Mouse (Mus musculus): ENCODE data around the gene Gstp2. TPM values are rescaled to one million over a fixed set of nuclear protein-coding genes. Genes with fewer than 3 reads are reported as not detected.

Gene Gstp2
- polyA plus RNA-seq, 1 experiment = not detected

DNA sequence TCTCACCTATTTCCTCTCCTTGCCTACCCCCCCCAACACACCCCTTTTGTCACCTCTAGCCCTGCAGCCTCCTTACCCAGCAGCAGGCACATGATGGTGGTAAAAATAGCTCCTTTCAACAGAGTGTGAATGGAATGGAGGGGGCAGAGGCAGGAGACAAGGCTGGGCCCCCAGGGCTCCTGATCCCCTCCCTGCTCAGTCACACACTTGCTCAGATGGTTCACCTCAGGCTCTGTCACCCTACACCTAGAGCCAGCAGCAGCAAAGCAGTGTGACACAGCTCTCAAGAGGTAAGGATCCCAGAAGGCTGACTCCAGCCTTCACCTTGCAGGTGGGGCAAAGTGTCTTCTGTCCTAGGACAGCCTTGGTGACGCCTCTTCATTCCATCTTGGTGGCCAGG is 42.7 kb downstream of the Gstp2 start, which contains the start of gene Doc2g:
Gene Doc2g (plus strand): TSS at position 202 of the 400 bp plus-strand sequence.
- no peak within 1 kb of the TSS for H3K27ac ChIP-seq (ENCODE audit: insufficient read depth, low read depth, low read length)
- TF ChIP-seq CTCF (IDR thresholded peaks at IDR 0.05; ENCODE audit: low read depth, low read length) = no peak
- TF ChIP-seq POLR2A (IDR thresholded peaks at IDR 0.05; ENCODE audit: borderline replicate concordance, low read depth, low read length) = no peak
- H3K4me3 ChIP-seq (ENCODE audit: insufficient read depth, low read length) = no peak within 1 kb of the TSS
- H3K4me1 ChIP-seq (ENCODE audit: control insufficient read depth, insufficient read depth, low read length) = peaks cover 20% of the 10 kb centered on the region

GRCm38 (mm10) chr19:4001752-4002151 is 44.1 kb downstream of the Gstp2 start:
- no peak for TF ChIP-seq POLR2A (IDR thresholded peaks at IDR 0.05; ENCODE audit: borderline replicate concordance, low read depth, low read length)
- TF ChIP-seq CTCF (IDR thresholded peaks at IDR 0.05; ENCODE audit: low read depth, low read length) = no peak
- Histone ChIP-seq H3K4me3 (ENCODE audit: insufficient read depth, low read length) (no peak overlapping the region), H3K27ac (ENCODE audit: insufficient read depth, low read depth, low read length) (no peak overlapping the region), H3K4me1 (ENCODE audit: control insufficient read depth, insufficient read depth, low read length) (peaks cover 20% of the 10 kb centered on the region)

DNA sequence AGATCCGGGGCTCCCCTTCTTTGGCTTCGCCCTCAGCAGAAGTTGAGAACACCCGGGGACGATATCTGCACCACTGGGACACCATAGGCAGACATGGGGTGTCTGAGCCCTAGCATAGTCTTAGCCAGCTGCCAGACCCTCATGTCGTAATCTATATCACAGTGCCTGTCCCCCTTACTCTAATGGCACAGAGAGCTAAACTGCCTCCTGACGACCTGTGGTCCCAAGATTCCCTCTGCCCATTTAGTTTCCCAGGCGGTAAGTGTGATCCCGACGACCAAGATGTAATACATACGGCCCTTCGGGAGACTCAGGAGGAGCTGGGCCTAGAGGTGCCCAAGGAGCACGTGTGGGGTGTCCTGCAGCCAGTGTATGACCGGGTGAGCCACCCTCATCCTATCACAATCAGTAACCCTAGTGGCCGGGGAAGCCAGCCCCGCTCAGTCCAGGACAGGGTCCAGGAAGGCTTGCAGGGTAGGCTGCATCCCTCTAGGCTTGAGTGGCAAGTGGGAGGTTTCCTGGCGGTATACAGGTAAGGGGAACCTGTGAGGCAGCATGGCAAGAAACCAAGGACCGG is 44.8 kb downstream of the Gstp2 start:
- H3K4me1 ChIP-seq (ENCODE audit: control insufficient read depth, insufficient read depth, low read length) = peaks cover 22% of the 10 kb centered on the region
- H3K4me3 ChIP-seq (ENCODE audit: insufficient read depth, low read length) = peak overlapping the region; percentile 95
- TF ChIP-seq POLR2A (IDR thresholded peaks at IDR 0.05; ENCODE audit: borderline replicate concordance, low read depth, low read length) (no peak), CTCF (IDR thresholded peaks at IDR 0.05; ENCODE audit: low read depth, low read length) (no peak)
- peak overlapping the region; percentile 95 for H3K27ac ChIP-seq (ENCODE audit: insufficient read depth, low read depth, low read length)

DNA sequence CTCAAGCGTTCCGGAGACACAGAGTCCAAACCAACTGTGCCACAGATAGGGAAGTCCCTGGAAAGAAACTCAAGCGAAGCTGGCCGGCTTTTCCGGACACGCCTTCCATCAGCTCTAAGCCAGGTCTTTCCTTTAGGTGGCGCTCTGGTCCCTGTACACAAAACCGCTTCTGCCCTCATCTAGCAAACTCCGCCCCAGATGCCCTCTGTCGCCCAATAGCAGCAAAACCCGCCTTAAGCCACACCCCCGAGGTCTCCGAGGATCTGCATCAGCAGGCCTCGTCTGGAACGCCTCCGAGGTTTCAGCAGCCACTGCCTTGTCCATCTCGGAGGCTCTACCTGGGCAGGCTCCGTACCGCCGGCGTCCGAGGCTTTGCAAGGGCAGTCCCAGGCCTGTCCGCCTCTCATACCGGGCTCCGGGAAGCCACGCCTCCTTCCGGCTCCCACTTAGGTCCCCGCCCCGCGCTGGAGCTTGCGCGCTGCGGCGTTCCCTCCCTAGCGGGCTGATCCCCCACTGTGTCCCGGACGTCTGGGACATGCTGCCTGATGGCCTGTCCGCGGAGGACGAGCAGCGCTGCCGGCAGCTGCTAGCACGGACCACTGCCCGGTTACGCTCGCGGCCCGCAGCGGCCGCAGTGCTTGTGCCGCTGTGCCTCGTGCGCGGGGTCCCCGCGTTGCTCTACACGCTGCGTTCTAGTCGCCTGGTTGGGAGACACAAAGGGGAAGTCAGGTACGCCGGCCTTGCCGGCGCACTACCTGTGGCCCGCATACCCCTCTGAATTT is 45.5 kb downstream of the Gstp2 start, which contains the start of the genes Nudt8 and Gm49405:
Gene Nudt8 (plus strand): TSS at position 462 of the 782 bp plus-strand sequence.
Gene Gm49405 (plus strand): TSS at position 508 of the 782 bp plus-strand sequence.
- H3K4me1 ChIP-seq (ENCODE audit: control insufficient read depth, insufficient read depth, low read length) = peaks cover 23% of the 10 kb centered on the region
- no peak for TF ChIP-seq POLR2A (IDR thresholded peaks at IDR 0.05; ENCODE audit: borderline replicate concordance, low read depth, low read length)
- TF ChIP-seq CTCF (IDR thresholded peaks at IDR 0.05; ENCODE audit: low read depth, low read length) = peak; percentile 22; the same call in 1 of the 2 replicates
- peak within 1 kb of the TSS; percentile 95 for H3K27ac ChIP-seq (ENCODE audit: insufficient read depth, low read depth, low read length)
- peak within 1 kb of the TSS; percentile 95 for H3K4me3 ChIP-seq (ENCODE audit: insufficient read depth, low read length)

DNA sequence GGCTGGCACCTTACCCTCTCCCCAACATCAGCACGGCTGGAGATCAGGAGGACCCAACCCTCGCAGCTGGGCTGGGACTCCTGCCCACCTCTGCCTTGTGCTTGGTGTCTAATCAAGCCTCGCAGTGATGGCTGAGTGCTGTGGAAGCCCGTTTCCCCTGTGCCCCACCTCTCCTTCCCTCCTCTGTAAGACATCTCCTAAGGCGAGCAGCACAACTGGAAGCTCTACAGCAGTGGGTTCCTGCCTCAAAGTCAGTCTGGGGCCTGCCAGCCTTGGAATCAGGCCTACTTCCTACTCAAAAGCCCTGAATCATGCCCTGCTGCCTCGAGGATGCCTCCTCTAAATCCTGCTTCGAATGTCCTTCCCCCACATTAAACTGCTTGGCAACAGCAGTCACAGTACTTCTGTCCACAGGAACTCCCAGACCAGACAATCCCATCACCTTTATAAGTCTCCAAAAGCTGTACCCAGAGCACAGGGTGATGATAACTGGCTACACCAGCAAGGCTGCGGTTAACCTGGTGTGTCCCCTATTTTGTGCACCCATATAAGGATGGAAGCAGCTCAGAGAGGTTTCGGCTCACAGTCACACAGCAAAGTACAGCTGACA is 46.6 kb downstream of the Gstp2 start:
- peaks cover 23% of the 10 kb centered on the region for H3K4me1 ChIP-seq (ENCODE audit: control insufficient read depth, insufficient read depth, low read length)
- peak overlapping the region; percentile 49 for H3K4me3 ChIP-seq (ENCODE audit: insufficient read depth, low read length)
- H3K27ac ChIP-seq (ENCODE audit: insufficient read depth, low read depth, low read length) = peak overlapping the region; percentile 69
- TF ChIP-seq POLR2A (IDR thresholded peaks at IDR 0.05; ENCODE audit: borderline replicate concordance, low read depth, low read length) (no peak), CTCF (IDR thresholded peaks at IDR 0.05; ENCODE audit: low read depth, low read length) (no peak)

- TF ChIP-seq CTCF (IDR thresholded peaks at IDR 0.05; ENCODE audit: low read depth, low read length) = no peak
- TF ChIP-seq POLR2A (IDR thresholded peaks at IDR 0.05; ENCODE audit: borderline replicate concordance, low read depth, low read length) = no peak
- peaks cover 23% of the 10 kb centered on the region for H3K4me1 ChIP-seq (ENCODE audit: control insufficient read depth, insufficient read depth, low read length)
- H3K4me3 ChIP-seq (ENCODE audit: insufficient read depth, low read length) = no peak overlapping the region
- no peak overlapping the region for H3K27ac ChIP-seq (ENCODE audit: insufficient read depth, low read depth, low read length)
Measured at GRCm38 (mm10) chr19:3998335-3998734, 47.5 kb downstream of the Gstp2 start.

DNA sequence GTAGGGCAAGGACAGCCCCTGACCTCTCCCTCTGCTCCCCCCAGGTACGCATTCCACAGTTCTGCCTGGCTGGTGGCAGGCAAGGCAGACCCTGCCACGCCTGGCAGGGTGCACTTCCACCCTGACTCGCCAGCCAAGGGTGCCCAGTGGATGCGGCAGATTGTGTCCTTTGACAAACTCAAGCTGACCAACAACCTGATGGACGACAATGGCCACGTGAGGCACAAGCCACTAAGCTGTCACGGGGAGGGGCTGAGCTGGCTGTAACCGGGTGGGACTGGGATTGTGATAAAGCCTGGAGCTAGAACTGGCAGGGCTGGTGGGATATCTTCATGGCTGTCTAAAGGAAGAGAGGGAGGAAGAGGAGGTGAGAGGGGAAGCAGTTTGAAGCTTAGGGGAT is 48.6 kb downstream of the Gstp2 start:
- H3K4me1 ChIP-seq (ENCODE audit: control insufficient read depth, insufficient read depth, low read length) = peaks cover 23% of the 10 kb centered on the region
- H3K27ac ChIP-seq (ENCODE audit: insufficient read depth, low read depth, low read length) = no peak overlapping the region
- no peak for TF ChIP-seq CTCF (IDR thresholded peaks at IDR 0.05; ENCODE audit: low read depth, low read length)
- no peak for TF ChIP-seq POLR2A (IDR thresholded peaks at IDR 0.05; ENCODE audit: borderline replicate concordance, low read depth, low read length)
- H3K4me3 ChIP-seq (ENCODE audit: insufficient read depth, low read length) = no peak overlapping the region

GRCm38 (mm10) chr19:3996747-3997146 is 49.1 kb downstream of the Gstp2 start:
- Histone ChIP-seq H3K27ac (ENCODE audit: insufficient read depth, low read depth, low read length) (no peak overlapping the region), H3K4me1 (ENCODE audit: control insufficient read depth, insufficient read depth, low read length) (peaks cover 23% of the 10 kb centered on the region), H3K4me3 (ENCODE audit: insufficient read depth, low read length) (no peak overlapping the region)
- no peak for TF ChIP-seq CTCF (IDR thresholded peaks at IDR 0.05; ENCODE audit: low read depth, low read length)
- TF ChIP-seq POLR2A (IDR thresholded peaks at IDR 0.05; ENCODE audit: borderline replicate concordance, low read depth, low read length) = no peak

DNA sequence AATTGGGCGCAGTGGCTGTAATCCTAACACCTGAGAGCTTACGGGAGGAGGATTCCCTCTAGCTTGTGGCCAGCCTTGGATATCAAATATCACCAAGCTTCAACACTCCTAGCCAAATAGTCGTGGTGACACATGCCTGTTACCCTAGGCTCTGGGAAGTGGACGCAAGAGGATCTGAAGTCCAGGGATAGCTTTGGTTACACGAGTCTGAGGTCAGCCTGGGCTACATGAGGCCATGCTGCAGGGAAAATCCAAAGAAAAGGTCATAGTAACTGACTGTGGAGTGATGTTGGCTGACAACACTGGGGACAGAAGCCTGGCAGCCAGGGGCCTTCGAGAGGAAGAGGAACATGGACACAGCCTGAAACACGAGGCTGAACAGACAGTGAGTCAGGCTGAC is 49.7 kb downstream of the Gstp2 start:
- no peak for TF ChIP-seq CTCF (IDR thresholded peaks at IDR 0.05; ENCODE audit: low read depth, low read length)
- no peak for TF ChIP-seq POLR2A (IDR thresholded peaks at IDR 0.05; ENCODE audit: borderline replicate concordance, low read depth, low read length)
- peaks cover 19% of the 10 kb centered on the region for H3K4me1 ChIP-seq (ENCODE audit: control insufficient read depth, insufficient read depth, low read length)
- no peak overlapping the region for H3K4me3 ChIP-seq (ENCODE audit: insufficient read depth, low read length)

More for the DNA sequence above, 49.7 kb downstream of the Gstp2 start:
- H3K27ac ChIP-seq (ENCODE audit: insufficient read depth, low read depth, low read length) = no peak overlapping the region

Data from bone marrow macrophage, adult 2 months (primary cell).